Mouse (Mus musculus): ENCODE measurements around the gene Srprb.
A peak's percentile ranks its signal among the peaks of the same experiment; 100 is the strongest.
"Not testable (repeated sequence)": the region's sequence is repeated elsewhere in the genome, so short reads cannot be mapped to it uniquely, and the experiment has no call there.

Srprb gene

GRCm38 (mm10) chr9:103208802-103209423 is 7.0 kb upstream of the Srprb start:
- no peak for DNase-seq

GRCm38 (mm10) chr9:103207846-103208245 is 5.9 kb upstream of the Srprb start:
- peak; percentile 51 for DNase-seq

GRCm38 (mm10) chr9:103205786-103206185 is 3.8 kb upstream of the Srprb start:
- DNase-seq = no peak

GRCm38 (mm10) chr9:103188416-103188815 is 13.5 kb downstream of the Srprb start:
- DNase-seq = no peak

GRCm38 (mm10) chr9:103186747-103187146 is 15.2 kb downstream of the Srprb start:
- DNase-seq = no peak

GRCm38 (mm10) chr9:103185946-103186345 is 16.0 kb downstream of the Srprb start:
- no peak for DNase-seq

GRCm38 (mm10) chr9:103184855-103185254 is 17.1 kb downstream of the Srprb start:
- no peak for DNase-seq

GRCm38 (mm10) chr9:103181886-103182285 is 20.1 kb downstream of the Srprb start:
- no peak for DNase-seq

GRCm38 (mm10) chr9:103180807-103181565 is 21.0 kb downstream of the Srprb start:
- peak; percentile 33 for DNase-seq

- DNase-seq = no peak
Measured at GRCm38 (mm10) chr9:103180303-103180702, 21.6 kb downstream of the Srprb start.

GRCm38 (mm10) chr9:103175692-103176091 is 26.2 kb downstream of the Srprb start:
- DNase-seq = no peak

- no peak for DNase-seq
Measured at GRCm38 (mm10) chr9:103174771-103175519, 27.0 kb downstream of the Srprb start.

GRCm38 (mm10) chr9:103168771-103169170 is 33.2 kb downstream of the Srprb start:
- no peak for DNase-seq

- DNase-seq = no peak
Measured at GRCm38 (mm10) chr9:103168046-103168445, 33.9 kb downstream of the Srprb start.

GRCm38 (mm10) chr9:103163806-103164205 is 38.1 kb downstream of the Srprb start:
- no peak for DNase-seq

GRCm38 (mm10) chr9:103155158-103155557 is 46.8 kb downstream of the Srprb start:
- not testable (repeated sequence) for DNase-seq

- DNase-seq = no peak
Measured at GRCm38 (mm10) chr9:103154568-103154967, 47.4 kb downstream of the Srprb start.

- DNase-seq = no peak
Measured at GRCm38 (mm10) chr9:103153286-103153685, 48.7 kb downstream of the Srprb start.

GRCm38 (mm10) chr9:103149074-103149799 is 52.7 kb downstream of the Srprb start:
- no peak for DNase-seq

GRCm38 (mm10) chr9:103147103-103147502 is 54.8 kb downstream of the Srprb start:
- DNase-seq = no peak

- peak; percentile 55 for DNase-seq
Measured at GRCm38 (mm10) chr9:103146703-103147102, 55.2 kb downstream of the Srprb start.

GRCm38 (mm10) chr9:103146257-103146656 is 55.7 kb downstream of the Srprb start:
- DNase-seq = no peak

- DNase-seq = no peak
Measured at GRCm38 (mm10) chr9:103145351-103145750, 56.6 kb downstream of the Srprb start.

Measured in right cerebral cortex, postnatal 25 days (tissue).